ENCODE assay signal across 14 mouse cellular contexts in the genomic region with DNA sequence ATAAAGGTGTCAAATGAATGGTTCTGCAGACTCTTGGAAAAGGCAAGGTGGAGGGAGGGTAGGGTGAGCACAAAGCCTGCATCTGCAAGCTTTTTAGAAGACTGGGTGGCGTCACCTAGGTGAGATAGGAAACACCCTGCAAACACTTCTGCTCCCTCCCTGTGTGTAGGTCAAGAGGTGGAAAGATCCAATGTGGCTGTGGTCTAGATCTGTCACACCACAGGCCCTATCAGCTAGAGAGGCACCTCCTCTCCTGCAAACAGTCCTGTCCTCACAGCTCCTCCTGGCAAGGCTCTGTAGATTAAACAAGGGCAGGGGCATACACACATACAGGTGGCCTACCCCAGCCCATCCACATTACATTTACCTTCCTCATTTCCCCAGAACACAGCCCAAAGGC.
"Had no signal": no experiment of that assay in that cellular context is flagged by ENCODE, and none has a peak within 500 bp of the region (broad histone marks: within the 10 kb centered on the region; RNA-seq: fewer than 3 reads in every experiment).

No protein-coding gene starts in this region.

- DNase-seq: kidney, adult 8-10 months; kidney, postnatal 25 days; lung, postnatal 14 days; right cerebral cortex, adult 18-20 months; right cerebral cortex, postnatal 25 days; thymus, adult 18-20 months; thymus, postnatal 25 days had no signal

- H3K4me3 ChIP-seq: intestine, embryonic 15.5 days; left cerebral cortex, adult 2 months; limb, embryonic 10.5 days; lung, embryonic 15.5 days; midbrain, embryonic 15.5 days; neural tube, embryonic 13.5 days had no signal

- H3K4me1 ChIP-seq: midbrain, embryonic 15.5 days had no signal

- H3K9me3 ChIP-seq: intestine, embryonic 15.5 days; limb, embryonic 10.5 days; lung, embryonic 15.5 days; midbrain, embryonic 15.5 days; neural tube, embryonic 13.5 days had no signal

- ATAC-seq: intestine, embryonic 15.5 days; midbrain, embryonic 15.5 days had no signal

- H3K27me3 ChIP-seq: intestine, embryonic 15.5 days; lung, embryonic 15.5 days; midbrain, embryonic 15.5 days; neural tube, embryonic 13.5 days had no signal

- H3K4me2 ChIP-seq: intestine, embryonic 15.5 days; lung, embryonic 15.5 days; midbrain, embryonic 11.5 days; midbrain, embryonic 15.5 days; neural tube, embryonic 13.5 days had no signal

- H3K36me3 ChIP-seq: intestine, embryonic 15.5 days; limb, embryonic 10.5 days; lung, embryonic 15.5 days; midbrain, embryonic 15.5 days; neural tube, embryonic 13.5 days had no signal

- H3K27ac ChIP-seq: intestine, embryonic 15.5 days; left cerebral cortex, adult 2 months; limb, embryonic 10.5 days; lung, embryonic 15.5 days; midbrain, embryonic 15.5 days; neural tube, embryonic 13.5 days had no signal

- H3K9ac ChIP-seq: intestine, embryonic 15.5 days; lung, embryonic 15.5 days; midbrain, embryonic 15.5 days; neural tube, embryonic 13.5 days had no signal
